Mouse (Mus musculus): ENCODE results near the gene Hoxa7. TPM values are rescaled to one million over a fixed set of nuclear protein-coding genes. Genes with fewer than 3 reads are reported as not detected.

Hoxa7 gene
- total RNA-seq, 2 experiments from 2014 or later = not detected

- DNase-seq (ENCODE audit: low spot score in 2 of 2) = no peak
Observed at GRCm38 (mm10) chr6:52164626-52165440, 56.8 kb downstream of the Hoxa7 start, which contains the start of gene Hoxa2. Gene Hoxa2, minus strand, starts transcription at chr6:52164831.

Small RNA genes within 50 kb of the gene (microRNA-seq; reads per million reads assigned to microRNA genes)
- gene Mir196b = 0.67 to 2.2 reads per million in 2 experiments

Other genes with a start within 250 kb of the Hoxa7 start
- 10 to 100 TPM in 1 of 2 experiments, 1 to 10 TPM in 1; 9.8 to 10.7 TPM for gene Skap2, start 209.3 kb downstream of the Hoxa7 start, total RNA-seq (2021)
- gene Hoxa1, start 63.5 kb downstream of the Hoxa7 start, total RNA-seq (2021) = not detected
- not detected for gene Hoxa2, start 57.0 kb downstream of the Hoxa7 start, total RNA-seq (2021)
- gene 5730596B20Rik, start 44.4 kb downstream of the Hoxa7 start, total RNA-seq (2021) = not detected
- gene Hoxa4, start 30.1 kb downstream of the Hoxa7 start, total RNA-seq (2021) = not detected
- not detected for gene Hoxa5, start 17.3 kb downstream of the Hoxa7 start, total RNA-seq (2021)
- not detected for gene Hoxa6, start 13.1 kb downstream of the Hoxa7 start, total RNA-seq (2021)
- not detected for gene Hoxa3, start 8.5 kb downstream of the Hoxa7 start, total RNA-seq (2021)
- gene Gm28308, start 8.5 kb downstream of the Hoxa7 start, total RNA-seq (2021) = not detected
- gene Hoxa9, start 9.2 kb upstream of the Hoxa7 start, total RNA-seq (2021) = not detected
- not detected for gene Hoxa10, start 19.0 kb upstream of the Hoxa7 start, total RNA-seq (2021)
- not detected for gene Hoxa11, start 24.0 kb upstream of the Hoxa7 start, total RNA-seq (2021)
- not detected for gene Hoxa13, start 39.0 kb upstream of the Hoxa7 start, total RNA-seq (2021)
- gene Evx1, start 91.6 kb upstream of the Hoxa7 start, total RNA-seq (2021) = not detected